In the genomic region with DNA sequence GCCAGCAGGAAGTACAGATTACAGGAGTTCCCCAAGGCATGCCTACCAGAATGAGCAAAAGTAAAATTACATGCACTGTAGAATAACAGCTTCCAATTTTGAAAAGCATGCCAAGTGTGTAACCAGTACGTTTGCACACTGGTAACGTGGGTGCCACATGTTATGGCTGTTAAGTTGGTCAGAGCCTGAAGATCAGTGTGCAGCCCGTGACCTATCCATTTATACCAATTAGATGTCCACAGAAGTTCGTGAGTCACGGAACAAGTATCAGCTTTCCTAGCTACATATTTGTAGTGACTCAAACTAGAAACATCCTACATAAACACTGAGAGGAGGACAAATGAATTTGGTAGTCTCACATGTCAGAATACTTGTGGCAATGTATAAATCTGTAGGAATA, we compare ENCODE assay signal across 21 mouse cellular contexts.
"Had no signal": no experiment of that assay in that cellular context is flagged by ENCODE, and none has a peak within 500 bp of the region (broad histone marks: within the 10 kb centered on the region; RNA-seq: fewer than 3 reads in every experiment).

No protein-coding gene starts in this region.

- H3K4me3 ChIP-seq: layer of hippocampus, adult 2 months; limb, embryonic 10.5 days; limb, embryonic 13.5 days; liver, embryonic 12.5 days; liver, embryonic 15.5 days; neural tube, embryonic 12.5 days; neural tube, embryonic 15.5 days; stomach, embryonic 15.5 days had no signal

- H3K4me2 ChIP-seq: limb, embryonic 13.5 days; liver, embryonic 12.5 days; liver, embryonic 15.5 days; midbrain, embryonic 11.5 days; neural tube, embryonic 12.5 days; neural tube, embryonic 15.5 days; stomach, embryonic 15.5 days had no signal

- H3K27me3 ChIP-seq: limb, embryonic 13.5 days; liver, embryonic 12.5 days; liver, embryonic 15.5 days; neural tube, embryonic 12.5 days; neural tube, embryonic 15.5 days; stomach, embryonic 15.5 days had no signal

- H3K9me3 ChIP-seq: limb, embryonic 10.5 days; limb, embryonic 13.5 days; liver, embryonic 12.5 days; liver, embryonic 15.5 days; neural tube, embryonic 12.5 days; neural tube, embryonic 15.5 days; stomach, embryonic 15.5 days had no signal

- DNase-seq: kidney, postnatal 25 days; layer of hippocampus, adult 9-11 months; liver; lung, adult 18-20 months; lung, postnatal 14 days; lung, postnatal 4 days; midbrain, embryonic 14.5 days; retina, postnatal 1 day; right cerebral cortex, postnatal 25 days; spleen, adult 18-20 months; thymus, postnatal 25 days had no signal

- H3K27ac ChIP-seq: kidney, postnatal 0 days; limb, embryonic 10.5 days; limb, embryonic 13.5 days; liver, embryonic 12.5 days; liver, embryonic 15.5 days; neural tube, embryonic 12.5 days; neural tube, embryonic 15.5 days; stomach, embryonic 15.5 days had no signal

- H3K4me1 ChIP-seq: neural tube, embryonic 12.5 days; stomach, embryonic 15.5 days had no signal
